Mouse (Mus musculus): ENCODE measurements around the gene Cd247.
A peak's percentile ranks its signal among the peaks of the same experiment; 100 is the strongest.
"Not testable (repeated sequence)": the region's sequence is repeated elsewhere in the genome, so short reads cannot be mapped to it uniquely, and the experiment has no call there.

The Cd247 gene

GRCm38 (mm10) chr1:165788511-165788910, at the start of gene Cd247:
Gene Cd247, plus strand, starts transcription at chr1:165788681.
- no peak for DNase-seq (ENCODE audit: low spot score)

- DNase-seq (ENCODE audit: low spot score) = no peak
These were observed 49.5 kb upstream of the Cd247 start for GRCm38 (mm10) chr1:165738985-165739384.

- no peak for DNase-seq (ENCODE audit: low spot score)
These were observed 46.5 kb upstream of the Cd247 start for GRCm38 (mm10) chr1:165741989-165742388.

- DNase-seq (ENCODE audit: low spot score) = no peak
These were observed 40.4 kb upstream of the Cd247 start for GRCm38 (mm10) chr1:165748053-165748452.

- no peak for DNase-seq (ENCODE audit: low spot score)
These were observed 37.3 kb upstream of the Cd247 start for GRCm38 (mm10) chr1:165751142-165751541.

GRCm38 (mm10) chr1:165751838-165752237, 36.6 kb upstream of the Cd247 start:
- DNase-seq (ENCODE audit: low spot score) = no peak

GRCm38 (mm10) chr1:165754205-165754604, 34.3 kb upstream of the Cd247 start:
- DNase-seq (ENCODE audit: low spot score) = no peak

- DNase-seq (ENCODE audit: low spot score) = no peak
These were observed 33.3 kb upstream of the Cd247 start for GRCm38 (mm10) chr1:165755194-165755593.

- no peak for DNase-seq (ENCODE audit: low spot score)
These were observed 26.8 kb upstream of the Cd247 start for GRCm38 (mm10) chr1:165761522-165762305.

- not testable (repeated sequence) for DNase-seq (ENCODE audit: low spot score)
These were observed 26.0 kb upstream of the Cd247 start for GRCm38 (mm10) chr1:165762498-165762897.

GRCm38 (mm10) chr1:165762914-165763634, 25.4 kb upstream of the Cd247 start:
- no peak for DNase-seq (ENCODE audit: low spot score)

- DNase-seq (ENCODE audit: low spot score) = peak; percentile 90
These were observed 24.7 kb upstream of the Cd247 start, which contains the start of gene Creg1 for GRCm38 (mm10) chr1:165763635-165764372. Gene Creg1, plus strand, starts transcription at chr1:165763746.

- DNase-seq (ENCODE audit: low spot score) = no peak
These were observed 23.9 kb upstream of the Cd247 start for GRCm38 (mm10) chr1:165764571-165764970.

GRCm38 (mm10) chr1:165765041-165765440, 23.4 kb upstream of the Cd247 start:
- DNase-seq (ENCODE audit: low spot score) = no peak

- no peak for DNase-seq (ENCODE audit: low spot score)
These were observed 22.7 kb upstream of the Cd247 start for GRCm38 (mm10) chr1:165765651-165766294.

GRCm38 (mm10) chr1:165766295-165766890, 22.1 kb upstream of the Cd247 start:
- DNase-seq (ENCODE audit: low spot score) = peak; percentile 63

- peak; percentile 55 for DNase-seq (ENCODE audit: low spot score)
These were observed 19.5 kb upstream of the Cd247 start for GRCm38 (mm10) chr1:165768894-165769512.

GRCm38 (mm10) chr1:165770181-165770759, 18.2 kb upstream of the Cd247 start:
- no peak for DNase-seq (ENCODE audit: low spot score)

GRCm38 (mm10) chr1:165771491-165771897, 17.0 kb upstream of the Cd247 start:
- DNase-seq (ENCODE audit: low spot score) = peak; percentile 78

GRCm38 (mm10) chr1:165771998-165772397, 16.5 kb upstream of the Cd247 start:
- DNase-seq (ENCODE audit: low spot score) = no peak

Measured in spleen, adult 12 weeks (tissue).